Mouse (Mus musculus) forebrain, embryonic 14.5 days (tissue): ENCODE data around the gene Tasp1. TPM values are rescaled to one million over a fixed set of nuclear protein-coding genes. Genes with fewer than 3 reads are reported as not detected.

ENCODE experiments used
- ATAC-seq: fragments of 200-750 bp; cut with Nextera tagmentation; 2 replicates; pipeline ENCODE4 v1.8.0; 2017; ENCODE audit warnings: mild to moderate bottlenecking, moderate library complexity
- DNase-seq: peaks from one replicate; pipeline ENCODE4 v3.0.0-alpha.2; 2015; ENCODE audit warnings: low spot score
- H3K27ac ChIP-seq: fragments of 300-500 bp; sonication (generic); 2 replicates; pipeline ENCODE4 v1.5.1; 2014; ENCODE audit warnings: low read depth, mild to moderate bottlenecking, control low read depth, low read length, moderate library complexity
- H3K27me3 ChIP-seq: fragments of 300-500 bp; sonication (generic); replicated peaks from 2 replicates; pipeline ENCODE4 v1.6.1; 2014; ENCODE audit warnings: low read length, control low read depth, mixed read lengths; ENCODE audit not compliant: control insufficient read depth, insufficient read depth
- H3K36me3 ChIP-seq: fragments of 300-500 bp; sonication (generic); 2 replicates; pipeline ENCODE4 v1.6.1; 2014; ENCODE audit warnings: low read length, control low read depth; ENCODE audit not compliant: control insufficient read depth, insufficient read depth
- H3K4me1 ChIP-seq: fragments of 300-500 bp; sonication (generic); 2 replicates; pipeline ENCODE4 v1.6.1; 2014; ENCODE audit warnings: antibody characterized with exemption, low read length, control low read depth; ENCODE audit not compliant: control insufficient read depth, insufficient read depth
- H3K4me2 ChIP-seq: fragments of 300-500 bp; sonication (generic); 2 replicates; pipeline ENCODE4 v1.6.1; 2014; ENCODE audit warnings: mild to moderate bottlenecking, control low read depth, low read length
- H3K4me3 ChIP-seq: fragments of 300-500 bp; sonication (generic); 2 replicates; pipeline ENCODE4 v1.5.1; 2014; ENCODE audit warnings: low read depth, low read length, control low read depth
- H3K9ac ChIP-seq: fragments of 300-500 bp; sonication (generic); 2 replicates; pipeline ENCODE4 v1.6.1; 2014; ENCODE audit warnings: mild to moderate bottlenecking, low read length, control low read depth, moderate library complexity
- H3K9me3 ChIP-seq: fragments of 300-500 bp; sonication (generic); replicated peaks from 2 replicates; pipeline ENCODE4 v1.6.1; 2016; ENCODE audit warnings: low read length, control low read depth, mixed read lengths; ENCODE audit not compliant: control insufficient read depth
- whole genome bisulfite sequencing: fragments of 180-500 bp; shearing (Covaris S2); extraction: QIAGEN DNeasy Blood & Tissue Kit; methylation state at CpG from one replicate; pipeline ENCODE4 v1.1.7; 2014; 5-methylcytosine and 5-hydroxymethylcytosine counted together
- polyA plus RNA-seq: library from polyadenylated mRNA; unstranded; fragments of >200 nt; fragmentation: Nextera tagmentation; extraction: Ambion mirVana; gene quantifications from 2 replicates; pipeline ENCODE4 v1.2.1, GENCODE M21; 2014

Tasp1 gene
- polyA plus RNA-seq: 18.9 and 20.0 TPM in 2 replicates

DNA sequence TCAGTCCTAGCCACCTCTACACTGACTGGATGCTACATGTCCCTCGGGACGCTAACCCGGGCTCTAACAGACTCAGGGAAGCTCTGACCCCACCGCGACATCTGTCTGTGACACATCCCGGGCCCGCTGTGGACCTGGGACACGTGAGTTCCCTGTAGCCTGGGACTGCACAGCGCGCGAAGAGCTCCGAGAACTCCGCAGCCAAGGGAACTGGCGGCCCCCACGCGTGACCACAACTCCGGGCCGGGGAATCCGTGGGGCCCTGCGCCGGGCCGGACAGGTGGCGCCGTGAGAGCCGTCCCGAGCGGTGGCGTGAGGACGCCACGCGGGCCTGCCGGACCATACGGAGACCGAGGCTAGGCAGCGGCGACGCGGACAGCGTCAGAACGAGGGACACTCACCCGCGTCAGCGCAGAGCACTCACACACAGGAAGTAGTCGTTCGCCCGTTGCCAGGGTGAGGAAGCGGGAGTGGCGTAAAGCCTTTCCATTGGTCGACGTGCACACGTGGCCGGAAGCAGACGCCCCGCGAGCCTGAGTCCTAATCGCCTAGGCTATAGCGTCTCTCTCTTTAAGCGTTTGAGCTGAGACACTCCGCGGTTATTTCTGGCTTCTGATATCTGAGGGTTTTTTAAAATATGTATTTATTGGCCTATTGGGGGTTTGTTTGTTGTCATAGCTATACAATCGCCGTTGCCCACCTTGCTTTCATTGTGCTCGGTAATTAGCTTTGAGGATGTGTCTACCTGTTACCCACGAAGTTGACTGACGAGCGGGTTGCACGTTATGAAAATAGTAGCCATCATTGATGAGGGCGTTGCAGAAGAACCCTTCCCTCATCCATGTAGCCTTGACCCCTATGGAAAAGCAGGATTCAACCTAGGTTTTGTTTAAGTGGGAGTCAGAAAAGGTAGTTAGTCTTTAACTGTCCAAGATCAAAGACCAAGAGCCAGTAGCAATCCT is at the start of gene Tasp1:
Gene Tasp1 (minus strand): TSS at position 453 of the 962 bp plus-strand sequence.
- DNase-seq (peak; percentile 98), ATAC-seq (peak; percentile 100)
- Histone ChIP-seq H3K9me3 (no peaks in the 10 kb centered on the region), H3K4me2 (peak within 1 kb of the TSS; percentile 64), H3K27ac (peak within 1 kb of the TSS; percentile 83), H3K4me3 (peak within 1 kb of the TSS; percentile 85), H3K9ac (peak within 1 kb of the TSS; percentile 87), H3K4me1 (peaks cover 4% of the 10 kb centered on the region; the same call in 1 of the 2 replicates), H3K27me3 (no peaks in the 10 kb centered on the region), H3K36me3 (no peaks in the 10 kb centered on the region)
- under 1% methylated on average over 67 of the region's 68 CpGs for WGBS

- ATAC-seq: peak; percentile 57; the same call in 1 of the 2 replicates
- no peak overlapping the region for H3K27ac ChIP-seq
- no peak overlapping the region for H3K4me2 ChIP-seq
- no peak overlapping the region for H3K9ac ChIP-seq
- H3K36me3 ChIP-seq: no peaks in the 10 kb centered on the region
- 88% methylated on average over 8 of the region's 8 CpGs for WGBS
- peak; percentile 45 for DNase-seq
- no peak overlapping the region for H3K4me3 ChIP-seq
- H3K9me3 ChIP-seq: no peaks in the 10 kb centered on the region
- H3K27me3 ChIP-seq: no peaks in the 10 kb centered on the region
- no peaks in the 10 kb centered on the region for H3K4me1 ChIP-seq
Measured at GRCm38 (mm10) chr2:140113851-140114250, 47.2 kb upstream of the Tasp1 start.

DNA sequence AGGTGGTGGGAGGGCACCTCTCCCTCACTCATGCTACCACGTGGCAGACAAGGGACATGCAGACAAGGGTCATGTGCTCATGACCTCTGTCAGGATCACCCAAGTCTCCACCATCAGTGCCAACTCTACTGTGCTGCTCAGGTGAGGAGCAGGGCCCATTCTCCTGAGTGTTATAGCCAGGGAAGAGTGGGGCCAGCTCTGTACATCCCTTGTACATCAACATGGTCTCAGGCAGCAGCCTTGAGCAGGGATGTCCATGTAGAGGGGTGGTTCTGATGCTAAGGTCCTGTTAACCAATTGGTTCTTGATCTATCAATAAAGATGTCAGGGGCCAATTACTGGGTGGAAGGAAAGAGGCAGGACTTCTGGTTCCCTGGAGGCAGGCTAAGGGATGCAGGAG is 42.3 kb upstream of the Tasp1 start:
- H3K9me3 ChIP-seq: no peaks in the 10 kb centered on the region
- no peak overlapping the region for H3K27ac ChIP-seq
- H3K9ac ChIP-seq: no peak overlapping the region
- no peaks in the 10 kb centered on the region for H3K4me1 ChIP-seq
- no peak for DNase-seq
- H3K27me3 ChIP-seq: no peaks in the 10 kb centered on the region
- no peaks in the 10 kb centered on the region for H3K36me3 ChIP-seq
- H3K4me2 ChIP-seq: no peak overlapping the region
- no peak overlapping the region for H3K4me3 ChIP-seq
- ATAC-seq: no peak
- WGBS: 30% methylated on average over 1 of the region's 1 CpGs

- H3K9me3 ChIP-seq: no peaks in the 10 kb centered on the region
- DNase-seq: no peak
- no peaks in the 10 kb centered on the region for H3K4me1 ChIP-seq
- H3K9ac ChIP-seq: no peak overlapping the region
- H3K27ac ChIP-seq: no peak overlapping the region
- no peaks in the 10 kb centered on the region for H3K36me3 ChIP-seq
- WGBS: 91% methylated on average over 4 of the region's 4 CpGs
- H3K4me2 ChIP-seq: no peak overlapping the region
- no peak overlapping the region for H3K4me3 ChIP-seq
- ATAC-seq: no peak
- H3K27me3 ChIP-seq: no peaks in the 10 kb centered on the region
Measured at GRCm38 (mm10) chr2:140107641-140108040, 41.0 kb upstream of the Tasp1 start.

DNA sequence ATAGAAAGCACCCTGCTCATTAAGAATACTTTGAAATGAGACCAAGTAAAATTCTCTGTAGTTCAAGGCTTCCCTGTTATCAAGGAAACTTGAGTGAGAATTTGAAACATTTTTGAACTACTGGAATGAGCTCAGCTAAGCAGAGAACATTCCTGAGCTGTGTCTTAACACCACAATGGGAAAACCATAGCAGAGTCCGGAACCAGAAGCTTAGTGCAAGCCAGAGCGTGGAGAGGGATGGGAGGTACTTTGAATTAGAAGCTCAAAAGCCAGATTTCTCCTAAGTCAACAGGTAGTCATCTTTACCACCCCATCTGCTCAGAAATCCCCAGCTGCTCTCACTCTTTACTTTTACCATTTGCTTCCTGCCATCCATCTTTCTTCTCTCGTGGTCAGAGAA is 38.3 kb upstream of the Tasp1 start:
- no peaks in the 10 kb centered on the region for H3K27me3 ChIP-seq
- DNase-seq (no peak), ATAC-seq (no peak)
- H3K4me3 ChIP-seq: no peak overlapping the region
- no peaks in the 10 kb centered on the region for H3K4me1 ChIP-seq
- H3K27ac ChIP-seq: no peak overlapping the region
- 70% methylated on average over 3 of the region's 3 CpGs for WGBS
- H3K4me2 ChIP-seq: no peak overlapping the region
- H3K9me3 ChIP-seq: no peaks in the 10 kb centered on the region
- H3K9ac ChIP-seq: no peak overlapping the region
- H3K36me3 ChIP-seq: no peaks in the 10 kb centered on the region

GRCm38 (mm10) chr2:140100551-140101474 is 34.2 kb upstream of the Tasp1 start:
- H3K9ac ChIP-seq: no peak overlapping the region
- no peak overlapping the region for H3K4me3 ChIP-seq
- H3K27ac ChIP-seq: no peak overlapping the region
- H3K36me3 ChIP-seq: no peaks in the 10 kb centered on the region
- no peak overlapping the region for H3K4me2 ChIP-seq
- H3K27me3 ChIP-seq: no peaks in the 10 kb centered on the region
- ATAC-seq (no peak), DNase-seq (no peak)
- no peaks in the 10 kb centered on the region for H3K4me1 ChIP-seq
- WGBS: 92% methylated on average over 3 of the region's 3 CpGs
- no peaks in the 10 kb centered on the region for H3K9me3 ChIP-seq

DNA sequence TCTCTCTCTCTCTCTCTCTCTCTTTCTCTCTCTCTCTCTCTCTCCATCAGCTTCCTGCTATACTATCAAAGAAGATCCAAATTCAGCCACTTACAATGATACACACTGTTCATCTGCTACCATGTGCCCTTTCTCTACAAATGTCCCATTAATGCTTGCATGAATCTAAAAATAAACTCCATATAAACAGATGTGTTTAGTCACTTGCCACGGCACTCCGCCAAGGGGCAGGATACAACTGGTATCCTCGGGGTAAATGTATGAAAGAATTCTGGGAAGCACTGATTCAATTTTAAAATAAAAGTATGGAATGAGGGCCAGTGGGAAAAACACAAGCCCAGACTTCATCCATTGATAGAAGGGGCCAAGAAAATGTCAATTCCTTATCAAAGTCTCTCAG is 33.4 kb upstream of the Tasp1 start:
- no peak overlapping the region for H3K4me3 ChIP-seq
- no peak for ATAC-seq
- H3K9ac ChIP-seq: no peak overlapping the region
- H3K27me3 ChIP-seq: no peaks in the 10 kb centered on the region
- H3K4me1 ChIP-seq: no peaks in the 10 kb centered on the region
- no peaks in the 10 kb centered on the region for H3K9me3 ChIP-seq
- WGBS: 90% methylated on average over 3 of the region's 3 CpGs
- DNase-seq: no peak
- no peak overlapping the region for H3K27ac ChIP-seq
- no peak overlapping the region for H3K4me2 ChIP-seq
- H3K36me3 ChIP-seq: no peaks in the 10 kb centered on the region

DNA sequence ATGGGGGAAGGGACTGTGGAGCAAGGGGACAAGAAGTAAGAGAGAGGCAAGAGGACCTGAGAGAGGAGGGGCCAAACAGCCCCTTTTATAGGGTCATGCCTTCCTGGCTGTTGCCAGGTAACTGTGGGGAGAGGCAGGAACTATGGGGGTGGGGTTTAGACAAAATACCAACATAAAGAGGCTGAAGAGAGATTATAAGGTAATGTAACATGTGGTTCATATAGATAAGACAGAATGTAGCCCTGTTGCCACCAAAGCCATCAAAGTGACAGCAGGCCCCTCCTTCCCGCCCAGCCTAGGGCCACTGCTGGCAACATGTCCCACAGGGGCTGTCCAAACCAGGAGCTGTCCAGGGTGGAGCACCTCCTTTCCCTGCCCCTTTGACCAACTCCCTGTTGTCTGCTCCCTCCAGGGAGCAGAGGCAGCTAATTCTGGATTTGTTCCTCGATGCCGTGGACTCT is 30.6 kb upstream of the Tasp1 start:
- Histone ChIP-seq H3K4me1 (no peaks in the 10 kb centered on the region), H3K27ac (no peak overlapping the region), H3K4me2 (no peak overlapping the region), H3K27me3 (no peaks in the 10 kb centered on the region), H3K4me3 (no peak overlapping the region), H3K9me3 (no peaks in the 10 kb centered on the region), H3K9ac (no peak overlapping the region), H3K36me3 (no peaks in the 10 kb centered on the region)
- ATAC-seq (no peak), DNase-seq (no peak)
- 82% methylated on average over 3 of the region's 3 CpGs for WGBS
